Mouse (Mus musculus): ENCODE data around the gene Uchl4. TPM values are rescaled to one million over a fixed set of nuclear protein-coding genes. Genes with fewer than 3 reads are reported as not detected.
"Not testable (repeated sequence)": the region's sequence is repeated elsewhere in the genome, so short reads cannot be mapped to it uniquely, and the experiment has no call there.

Uchl4 gene
- total RNA-seq, 2 experiments from 2014 or later, result 3.2 to 4.3 TPM

DNA sequence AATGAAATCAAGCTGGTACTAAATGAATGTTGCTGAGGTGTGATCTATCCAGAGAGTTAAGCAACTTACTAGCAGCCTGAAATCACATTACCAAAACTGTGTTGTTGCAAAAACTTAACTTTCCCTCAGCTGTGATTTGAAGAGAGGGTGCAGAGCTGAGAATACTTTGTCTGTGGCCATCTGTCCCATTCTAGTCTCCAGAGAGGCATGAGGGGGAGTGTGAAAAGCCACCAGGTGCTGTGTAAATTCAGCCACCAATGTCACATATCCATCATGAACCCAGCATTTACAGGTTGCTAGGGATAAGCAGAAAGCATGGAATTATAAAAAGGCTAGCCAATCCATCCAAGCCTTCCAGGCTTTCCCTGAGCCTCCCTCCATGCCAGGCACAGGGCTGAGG is 6.0 kb upstream of the Uchl4 start:
- DNase-seq (ENCODE audit: low spot score in 2 of 2), result no peak

DNA sequence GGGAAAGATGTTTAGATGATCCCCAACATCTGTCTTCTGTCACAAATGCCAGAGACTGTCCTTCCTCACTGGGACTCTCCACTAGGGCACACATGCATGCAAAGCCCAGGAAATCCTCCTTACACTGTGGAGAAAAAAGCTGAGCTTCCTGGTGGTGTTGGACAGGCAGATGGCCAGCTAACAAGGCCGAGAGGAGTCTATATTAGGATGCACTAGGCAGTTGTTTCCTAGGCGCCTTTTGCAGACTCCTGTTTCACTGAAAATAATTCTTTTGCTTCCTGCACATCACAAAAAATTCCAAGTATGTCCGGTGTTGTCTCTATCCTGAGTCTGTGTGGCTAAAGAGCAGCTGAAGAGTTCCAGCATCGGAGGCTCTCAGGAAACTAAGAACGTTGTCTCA is 3.8 kb upstream of the Uchl4 start:
- DNase-seq (ENCODE audit: low spot score in 2 of 2), result no peak

DNA sequence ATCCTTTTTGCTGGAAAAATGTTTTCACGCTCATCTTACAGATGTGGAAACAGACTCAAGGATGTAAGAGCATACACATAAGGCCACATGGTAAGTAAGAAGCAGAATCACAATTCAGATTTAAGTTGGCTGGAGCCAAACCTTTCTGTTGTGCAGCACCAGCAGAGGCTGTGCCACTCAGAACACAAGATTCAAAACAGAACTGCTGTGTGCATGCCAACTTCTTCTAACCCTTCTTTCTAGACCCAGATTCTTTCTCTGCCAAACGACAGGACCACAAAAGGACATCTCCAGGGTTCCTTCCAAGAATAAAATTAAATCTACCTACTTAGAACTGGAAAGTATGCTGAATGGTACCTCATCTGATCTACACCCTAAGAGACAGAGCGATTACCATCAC is 3.3 kb upstream of the Uchl4 start:
- DNase-seq (ENCODE audit: low spot score in 2 of 2), result no peak

DNA sequence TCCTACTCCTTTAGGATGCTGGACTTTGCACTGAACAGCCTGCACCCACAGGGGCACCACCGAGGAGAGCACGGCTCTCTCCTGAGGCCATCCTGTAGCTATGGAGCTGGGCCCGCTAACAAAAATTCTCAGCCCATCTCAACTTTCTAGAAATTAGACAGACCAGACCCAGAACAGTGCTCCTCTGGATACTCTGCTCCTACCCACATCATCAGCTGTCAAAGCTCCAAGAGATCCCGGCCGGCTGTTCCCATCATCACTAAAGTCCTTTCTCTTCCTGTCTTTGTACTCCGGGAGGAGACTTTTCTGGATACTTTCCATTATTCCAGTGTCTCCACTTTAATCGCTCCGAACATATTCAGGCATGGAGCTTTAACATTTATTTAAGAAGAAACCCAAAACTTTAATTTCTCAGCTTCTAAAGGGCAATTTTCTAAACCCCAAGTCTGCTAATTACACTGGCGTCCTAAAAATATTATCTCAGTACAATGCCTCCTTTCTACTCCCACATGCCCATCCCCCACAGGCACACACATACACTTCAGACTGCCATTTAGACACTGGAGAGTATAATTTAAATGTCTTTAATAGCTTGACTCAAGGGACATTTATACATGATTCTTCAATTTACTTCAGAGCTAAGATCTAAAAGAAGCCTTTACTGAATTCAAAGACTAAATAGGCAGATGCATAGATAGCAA is 2.6 kb upstream of the Uchl4 start:
- no peak for DNase-seq (ENCODE audit: low spot score in 2 of 2)

DNA sequence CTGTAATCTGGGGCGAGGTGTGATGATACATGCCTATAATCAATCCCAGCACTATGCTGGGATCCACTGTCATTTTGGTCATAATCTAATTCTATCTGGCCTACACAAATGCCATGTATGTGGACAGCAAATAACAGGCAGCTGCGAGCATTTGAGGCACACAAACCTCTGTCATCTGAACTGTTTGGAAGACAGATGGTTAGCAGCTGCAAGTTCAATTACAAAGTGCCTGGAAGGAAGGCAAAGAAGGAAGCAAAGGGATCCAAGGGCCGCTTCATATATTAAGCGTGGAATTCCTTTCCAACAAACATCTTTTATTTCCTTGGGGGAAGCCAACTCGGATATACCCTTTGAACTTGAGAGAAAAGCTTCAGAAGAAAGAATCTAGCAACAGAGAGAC is 1.3 kb upstream of the Uchl4 start:
- no peak for DNase-seq (ENCODE audit: low spot score in 2 of 2)

DNA sequence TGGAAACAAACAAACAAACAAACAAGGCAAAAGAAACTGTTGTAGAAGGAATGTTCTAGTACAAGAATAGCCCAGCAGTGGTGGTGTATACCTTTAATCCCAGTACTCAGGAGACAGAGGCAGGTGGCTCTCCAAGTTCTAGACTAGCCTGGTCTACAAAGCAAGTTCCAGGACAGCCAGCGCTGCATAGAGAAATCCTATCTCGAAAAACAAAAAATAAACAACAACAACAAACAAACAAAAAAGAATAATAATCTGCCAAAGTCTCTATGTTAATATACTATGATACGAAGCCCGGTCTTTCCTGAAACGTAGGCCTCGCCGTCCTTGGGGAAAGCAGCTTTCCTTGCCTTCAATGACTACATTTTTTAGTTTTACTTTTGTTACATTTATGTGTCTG is 1.1 kb downstream of the Uchl4 start:
- no peak for DNase-seq (ENCODE audit: low spot score in 2 of 2)

DNA sequence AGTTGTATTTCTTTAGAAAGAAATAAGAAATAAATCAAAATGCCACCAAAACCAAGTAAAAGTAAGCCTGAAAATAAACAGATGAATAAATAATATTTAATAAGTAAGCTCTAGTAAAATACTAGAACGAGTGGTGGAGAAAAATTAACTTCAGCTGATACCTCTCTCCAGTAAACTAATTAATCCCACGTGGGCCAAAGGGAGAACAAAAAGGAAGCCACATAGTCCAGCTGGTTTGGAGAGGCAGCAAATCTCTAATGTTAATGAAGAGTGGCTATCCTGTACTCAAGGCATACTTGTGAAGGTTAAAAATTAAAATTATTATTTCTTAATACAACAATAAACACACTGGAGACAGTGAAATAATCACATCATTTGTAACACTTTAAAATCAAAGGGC is 5.1 kb downstream of the Uchl4 start:
- DNase-seq (ENCODE audit: low spot score in 2 of 2), result no peak

DNA sequence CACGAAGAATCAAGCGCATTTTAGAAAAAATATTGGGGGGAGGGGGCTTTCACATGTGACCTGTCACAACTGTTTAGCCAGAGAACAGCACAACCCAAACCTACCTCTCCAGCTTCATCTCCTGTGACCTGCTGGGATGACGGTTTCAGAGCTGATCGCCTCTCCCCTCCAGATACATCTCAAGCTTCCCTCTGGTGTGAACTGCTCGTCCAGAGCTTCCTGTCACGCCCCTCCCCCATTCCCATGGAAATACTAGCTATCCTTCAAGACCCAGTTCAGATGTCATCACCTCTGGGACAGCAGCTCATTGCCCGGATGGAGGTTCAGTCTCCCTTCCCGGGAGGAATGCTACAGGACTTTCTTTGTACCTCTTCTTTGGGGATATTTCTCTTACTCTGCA is 5.7 kb downstream of the Uchl4 start:
- DNase-seq (ENCODE audit: low spot score in 2 of 2), result no peak

DNA sequence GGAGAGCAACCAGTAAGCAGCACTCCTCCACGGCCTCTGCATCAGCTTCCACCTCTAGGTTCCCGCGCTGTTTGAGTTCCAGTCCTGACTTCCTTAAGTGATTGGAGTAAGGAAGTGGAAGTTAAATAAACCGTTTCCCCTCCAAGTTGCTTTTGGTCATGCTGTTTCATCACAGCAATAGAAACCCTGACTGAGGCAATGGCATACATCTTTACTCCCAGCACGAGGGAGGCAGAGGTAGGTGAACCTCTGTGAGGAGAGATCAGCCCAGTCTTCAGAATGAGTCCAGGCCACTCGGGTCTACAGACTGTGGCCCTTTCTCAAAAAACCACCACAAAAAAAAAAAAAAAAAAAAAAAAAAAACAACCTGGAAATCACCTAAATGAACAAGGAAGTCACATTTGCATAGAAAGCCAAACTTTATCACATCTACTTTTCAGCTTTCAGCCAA is 7.4 kb downstream of the Uchl4 start:
- no peak for DNase-seq (ENCODE audit: low spot score in 2 of 2)

DNA sequence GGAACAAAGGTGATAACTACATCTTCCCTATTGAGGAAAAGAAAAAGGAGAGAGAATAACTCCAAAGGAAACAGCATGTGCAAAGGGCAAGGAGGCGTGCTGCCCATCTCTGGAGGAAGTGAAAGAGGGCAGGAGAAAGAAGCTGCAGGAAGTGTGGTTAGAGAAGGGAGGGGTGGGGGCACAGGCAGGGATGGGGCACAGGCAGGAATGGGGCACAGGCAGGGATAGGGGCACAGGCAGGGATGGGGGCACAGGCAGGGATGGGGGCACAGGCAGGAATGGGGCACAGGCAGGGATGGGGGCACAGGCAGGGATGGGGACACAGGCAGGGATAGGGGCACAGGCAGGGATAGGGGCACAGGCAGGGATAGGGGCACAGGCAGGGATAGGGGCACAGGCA is 14.4 kb downstream of the Uchl4 start:
- DNase-seq (ENCODE audit: low spot score in 2 of 2), result no peak

DNA sequence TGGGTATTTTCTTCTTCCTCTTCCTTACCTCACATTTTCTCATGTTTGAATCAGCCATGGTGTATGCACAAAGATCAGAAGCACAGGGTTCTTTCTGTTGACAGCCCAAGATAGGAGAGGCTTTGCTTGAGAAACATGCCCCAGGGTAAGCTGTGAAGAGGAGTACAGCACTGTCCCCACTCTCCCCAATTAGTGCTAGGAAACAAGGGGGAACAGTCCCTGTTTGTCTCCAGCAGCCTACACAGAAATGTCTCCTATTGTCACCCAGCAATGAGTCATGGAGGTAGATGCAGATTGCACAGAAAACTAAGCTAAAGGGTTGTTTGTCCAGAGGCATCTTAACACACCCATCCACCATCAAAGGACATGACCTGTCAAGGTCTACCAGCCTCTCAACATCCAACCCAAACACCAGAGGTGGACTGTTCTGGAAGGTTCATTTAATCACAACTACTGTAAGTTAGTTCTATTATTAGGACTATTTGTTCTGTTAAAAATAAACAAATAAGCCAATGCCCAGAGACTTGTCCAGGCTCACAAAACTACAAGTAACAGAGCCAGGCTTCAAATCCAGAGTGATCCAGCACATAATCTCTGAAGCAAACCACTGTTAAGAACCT is 15.2 kb downstream of the Uchl4 start:
- no peak for DNase-seq (ENCODE audit: low spot score in 2 of 2)

DNA sequence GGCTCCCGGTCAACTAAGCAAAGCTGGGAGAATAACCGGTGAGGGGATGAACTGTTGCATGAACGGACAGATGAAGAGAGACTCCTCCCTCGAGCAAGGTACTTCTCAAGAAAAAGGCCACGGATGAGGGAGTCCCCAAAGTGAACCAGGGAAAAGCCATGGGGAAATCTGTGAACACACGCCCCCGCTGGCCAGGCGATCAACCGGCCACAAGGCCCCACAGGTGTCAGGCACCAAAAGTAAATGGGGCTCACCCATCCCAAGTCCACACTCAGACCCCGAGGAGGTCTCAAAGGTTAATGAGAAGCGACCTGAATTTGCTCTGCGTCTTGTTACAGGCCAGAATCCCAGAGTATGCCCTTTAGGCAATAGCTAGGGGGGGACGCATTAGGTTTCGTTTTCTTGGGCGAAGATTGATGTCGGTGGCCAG is 17.6 kb downstream of the Uchl4 start:
- no peak for DNase-seq (ENCODE audit: low spot score in 2 of 2)

DNA sequence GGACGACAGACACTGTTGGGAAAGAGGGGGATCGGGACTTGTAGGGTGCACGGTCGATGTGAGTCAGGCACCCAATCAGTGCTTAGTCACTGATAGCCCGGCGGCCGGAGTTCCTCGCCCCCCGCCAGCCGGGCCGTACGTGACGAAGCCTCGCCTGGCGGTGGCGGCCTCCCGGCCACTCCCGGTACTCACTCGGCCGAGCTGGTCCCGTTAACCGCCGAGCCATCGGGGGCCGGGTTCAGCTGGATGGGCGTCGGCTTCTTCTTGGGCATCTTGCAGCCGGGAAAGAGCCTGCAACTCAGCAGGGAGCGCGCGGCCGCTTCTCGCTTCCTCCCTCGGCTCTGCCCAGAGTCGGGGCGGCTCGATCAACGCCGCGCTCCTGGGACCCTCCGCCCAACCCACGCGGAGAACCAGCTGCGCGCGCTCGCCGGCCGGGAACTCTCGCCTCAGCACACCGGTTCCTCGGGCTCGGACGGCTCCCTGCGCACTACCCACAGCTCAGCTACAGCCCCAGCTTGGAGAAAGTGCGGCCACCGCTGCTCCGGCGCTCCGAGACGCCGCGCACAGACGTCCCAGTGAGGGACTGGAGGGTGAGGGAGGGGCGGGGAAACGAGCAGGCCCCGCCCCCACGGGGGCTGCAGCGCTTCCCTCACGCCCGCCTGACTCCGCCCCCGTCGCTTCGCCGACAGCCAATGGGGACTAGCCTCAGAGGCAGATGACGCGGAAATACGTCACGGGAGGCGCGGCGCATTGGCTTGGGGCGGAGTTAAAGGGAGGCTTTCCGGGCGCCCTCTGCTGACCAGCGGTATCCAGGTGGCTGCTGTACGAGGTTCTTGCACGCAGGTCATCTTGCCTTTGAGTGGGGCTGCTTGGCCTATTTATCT is 18.3 kb downstream of the Uchl4 start, which contains the start of gene Map2k1:
Gene Map2k1 (minus strand): TSS at position 611 of the 884 bp plus-strand sequence.
- DNase-seq (ENCODE audit: low spot score in 2 of 2), result peak; percentile 99 to 100

DNA sequence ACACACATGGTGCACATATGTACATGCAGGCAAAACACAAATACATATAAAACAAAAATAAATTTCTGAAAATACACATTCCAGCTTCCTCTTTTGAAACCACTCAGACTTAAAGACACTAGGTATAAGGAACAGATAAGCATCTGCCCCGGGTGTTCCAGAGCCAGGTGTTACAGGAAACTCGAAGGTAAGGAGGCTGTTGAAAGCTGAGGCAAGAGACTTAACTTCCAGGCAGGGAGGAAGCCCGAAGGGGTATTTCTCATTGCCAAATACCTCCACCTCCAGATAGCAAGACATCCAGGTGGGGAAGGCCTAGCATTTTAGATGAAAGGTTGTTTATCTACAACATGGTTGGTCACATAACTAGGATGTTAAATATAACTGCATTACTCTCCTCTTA is 20.4 kb downstream of the Uchl4 start:
- DNase-seq (ENCODE audit: low spot score in 2 of 2), result no peak

DNA sequence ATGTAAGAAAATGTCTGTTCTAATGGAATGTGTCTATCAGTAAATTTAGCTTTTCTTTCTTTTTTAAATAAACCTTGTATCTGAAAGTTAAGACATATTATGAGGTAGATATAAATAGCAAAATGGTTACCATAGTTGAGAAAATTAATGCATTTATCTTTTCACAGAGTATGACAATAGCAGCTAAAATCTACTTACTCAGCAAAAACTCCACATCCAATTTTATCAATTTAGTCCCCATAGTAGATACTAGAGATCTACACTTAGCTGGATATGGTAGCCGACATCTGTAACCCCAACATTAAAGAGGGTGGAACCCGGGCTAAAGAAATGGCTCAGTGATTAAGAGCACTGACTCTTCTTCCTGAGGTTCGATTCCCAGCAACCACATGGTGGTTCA is 21.2 kb downstream of the Uchl4 start:
- DNase-seq (ENCODE audit: low spot score in 2 of 2), result no peak

DNA sequence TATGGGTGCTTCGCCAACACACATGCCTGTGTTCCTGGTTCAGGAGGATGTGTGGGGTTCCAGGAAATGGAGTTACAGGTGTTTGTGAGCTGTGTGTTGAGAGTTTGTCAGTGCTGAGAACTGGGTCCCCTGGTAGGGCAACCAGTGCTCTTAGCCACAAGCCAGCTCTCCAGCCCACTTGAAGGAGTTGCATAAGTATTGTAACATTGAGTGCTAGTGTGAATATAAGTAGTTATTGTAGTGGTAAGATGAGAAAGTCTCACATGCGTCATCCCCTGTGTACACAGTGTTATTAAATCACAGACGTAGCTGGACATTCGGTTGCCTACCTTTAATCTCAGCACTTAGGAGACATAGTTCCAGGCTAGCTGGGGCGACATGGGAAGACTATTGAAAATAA is 24.9 kb downstream of the Uchl4 start:
- no peak for DNase-seq (ENCODE audit: low spot score in 2 of 2)

DNA sequence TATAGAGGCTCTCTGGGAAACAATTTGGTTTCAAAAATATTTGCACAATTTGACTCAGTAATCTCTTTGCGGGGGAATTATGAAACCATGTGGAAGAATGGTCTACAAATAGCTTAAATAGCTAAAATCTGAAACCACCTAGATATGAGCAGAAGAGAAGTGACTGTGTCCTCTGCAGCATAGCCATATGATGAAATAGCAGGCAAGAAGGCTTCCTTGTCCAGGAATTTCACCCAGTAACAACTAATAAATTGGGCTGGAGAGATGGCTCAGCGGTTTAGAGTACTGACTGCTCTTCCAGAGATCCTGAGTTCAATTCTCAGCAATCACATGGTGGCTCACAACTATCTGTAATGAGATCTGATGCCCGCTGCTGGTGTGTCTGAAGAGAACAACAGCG is 26.0 kb downstream of the Uchl4 start:
- DNase-seq (ENCODE audit: low spot score in 2 of 2), result no peak

DNA sequence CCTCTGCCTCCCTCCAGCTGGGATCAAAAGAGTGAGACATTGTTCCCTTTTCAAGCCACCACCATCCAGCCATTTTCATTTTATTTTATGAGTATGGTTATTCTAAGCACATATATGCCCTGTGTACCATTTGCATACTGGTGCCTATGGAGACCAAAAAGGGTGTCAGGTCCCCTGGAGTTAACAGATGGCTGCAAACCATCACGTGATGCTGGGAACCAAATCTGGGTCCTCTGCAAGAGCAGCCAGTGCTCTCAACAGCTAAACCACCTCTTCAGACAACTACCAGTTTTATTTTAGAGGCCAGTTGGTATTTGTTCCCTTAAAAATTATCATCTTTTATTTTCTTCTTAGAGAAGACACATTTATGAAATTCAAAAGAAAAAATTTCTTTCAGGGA is 29.8 kb downstream of the Uchl4 start:
- DNase-seq (ENCODE audit: low spot score in 2 of 2), result no peak

DNA sequence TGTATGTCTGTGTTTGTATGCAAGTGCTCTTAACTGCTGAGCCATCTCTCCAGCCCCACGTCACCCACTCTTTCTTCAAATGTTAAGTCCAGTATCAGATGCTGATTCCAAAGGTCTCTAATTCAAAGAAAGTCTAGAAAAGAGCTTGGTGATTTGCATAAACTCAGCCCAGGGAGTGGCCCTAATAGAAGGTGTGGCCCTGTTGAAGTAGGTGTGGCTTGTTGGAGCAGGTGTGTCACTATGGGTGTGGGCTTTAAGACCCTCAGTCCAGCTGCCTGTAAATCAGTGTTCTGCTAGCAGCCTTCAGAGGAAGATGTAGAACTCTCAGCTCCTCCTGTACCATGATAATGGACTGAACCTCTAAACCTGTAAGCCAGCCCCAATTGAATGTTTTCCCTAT is 32.2 kb downstream of the Uchl4 start:
- no peak for DNase-seq (ENCODE audit: low spot score in 2 of 2)

DNA sequence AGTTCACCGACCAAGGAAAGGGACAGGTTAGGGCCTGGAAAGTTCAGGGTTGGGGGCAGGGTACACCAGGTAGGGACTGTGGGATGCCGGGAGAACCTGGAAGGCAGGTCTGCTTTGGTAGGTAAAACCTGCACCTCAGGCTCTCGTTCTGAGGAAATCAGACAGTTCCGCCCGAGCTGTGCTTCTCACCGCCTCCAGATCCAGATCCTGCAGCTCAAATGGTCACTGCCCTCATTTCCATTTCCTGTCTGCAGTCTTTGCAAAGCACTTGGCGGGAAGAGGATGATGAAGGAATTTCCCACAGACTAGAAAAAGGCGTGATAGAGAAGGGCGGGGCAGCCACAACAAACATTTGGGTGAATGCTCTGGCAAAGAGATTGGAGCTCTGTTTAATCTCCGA is 33.2 kb downstream of the Uchl4 start:
- no peak for DNase-seq (ENCODE audit: low spot score in 2 of 2)

DNA sequence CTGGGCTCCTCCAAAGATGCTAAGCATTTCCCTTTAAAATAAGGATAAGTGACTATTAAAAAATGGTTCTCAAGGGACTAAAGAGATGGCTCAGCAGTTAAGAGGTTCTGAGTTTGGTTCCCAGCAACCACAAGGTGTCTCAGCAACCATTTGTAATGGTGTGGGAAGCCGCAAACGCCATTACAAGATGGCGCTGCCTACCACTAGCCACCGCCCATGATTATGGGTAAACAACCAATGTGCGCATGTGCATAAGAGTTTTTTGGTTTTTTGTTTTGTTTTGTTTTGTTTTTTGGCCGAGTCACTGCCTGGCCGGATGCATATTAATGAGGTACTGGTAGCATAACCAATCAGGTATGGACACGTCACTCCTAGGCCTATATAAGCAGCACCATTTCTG is 33.8 kb downstream of the Uchl4 start:
- not testable (repeated sequence) for DNase-seq (ENCODE audit: low spot score in 2 of 2)

DNA sequence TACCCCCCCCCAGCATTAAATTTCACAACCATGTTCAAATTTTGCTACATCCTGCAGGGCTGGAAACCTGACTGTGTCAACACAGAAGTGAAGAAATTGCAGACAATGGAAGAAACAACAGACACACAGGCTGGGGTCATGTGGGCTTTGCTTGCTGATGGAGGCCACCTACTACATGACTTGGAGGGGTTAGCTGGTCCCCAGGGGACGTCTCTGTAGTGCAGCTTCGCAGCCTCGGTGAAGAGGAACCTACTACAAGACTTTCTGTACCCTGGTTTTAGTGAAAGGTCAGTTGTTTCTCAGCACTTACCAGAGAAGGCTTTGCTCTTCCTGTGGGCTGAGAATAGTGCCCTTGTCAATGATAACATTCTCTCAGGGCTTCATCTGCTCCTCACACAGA is 36.2 kb downstream of the Uchl4 start:
- DNase-seq (ENCODE audit: low spot score in 2 of 2), result no peak

Measured in layer of hippocampus, postnatal 14 days (tissue).